ENCODE assay signal across 25 mouse cellular contexts in the genomic region with DNA sequence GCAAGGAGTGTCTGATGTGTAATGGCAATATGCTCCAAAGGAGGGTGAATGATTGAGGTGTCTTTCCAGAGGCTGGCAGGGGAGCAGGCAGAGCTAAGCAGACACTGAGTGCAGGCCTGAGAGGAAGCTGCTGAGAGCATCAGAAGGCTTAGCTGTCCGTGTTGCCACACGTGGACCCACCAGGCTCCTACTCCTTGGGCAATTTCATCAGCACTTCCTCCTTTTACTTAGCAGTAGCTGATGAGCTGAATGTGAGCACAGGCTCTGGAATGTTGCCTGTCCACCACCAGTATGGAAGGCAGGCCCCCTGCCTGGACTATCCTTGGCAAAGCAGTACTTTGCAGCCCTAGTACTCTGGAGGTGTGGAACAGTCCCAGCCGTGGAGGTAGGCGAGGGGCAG. TPM values are rescaled to one million over a fixed set of nuclear protein-coding genes. Genes with fewer than 3 reads are reported as not detected.
DNase-seq lines count a peak whose midpoint lies in the region; ATAC-seq and TF ChIP-seq lines count a peak whose summit lies in the region.
"Had no signal": no experiment of that assay in that cellular context is flagged by ENCODE, and none has a peak within 500 bp of the region (broad histone marks: within the 10 kb centered on the region; RNA-seq: fewer than 3 reads in every experiment).

No protein-coding gene starts in this region.

- H3K9ac ChIP-seq in midbrain, embryonic 15.5 days: no peak overlapping the region
- H3K9ac ChIP-seq in midbrain, postnatal 0 days (replicated peaks; ENCODE audit: low read length, poor library complexity, severe bottlenecking): no peak overlapping the region
- H3K9ac ChIP-seq: forebrain, embryonic 15.5 days; heart, embryonic 13.5 days; limb, embryonic 12.5 days; neural tube, embryonic 13.5 days had no signal

- no peak for ATAC-seq in midbrain, embryonic 15.5 days (replicated peaks)
- ATAC-seq in midbrain, postnatal 0 days (ENCODE audit: low FRiP score): no peak
- peak; percentile 65 for ATAC-seq in common myeloid progenitor, adult 5-6 weeks (replicated peaks; ENCODE audit: low read depth, poor library complexity, severe bottlenecking)
- peak; percentile 67 for ATAC-seq in monocyte, adult 5-6 weeks (replicated peaks; ENCODE audit: insufficient number of reproducible peaks, low FRiP score, low TSS enrichment, poor library complexity, severe bottlenecking)
- ATAC-seq: forebrain, embryonic 15.5 days; midbrain, embryonic 16.5 days had no signal

- H3K4me1 ChIP-seq in midbrain, embryonic 15.5 days: peaks cover 37% of the 10 kb centered on the region
- H3K4me1 ChIP-seq in midbrain, postnatal 0 days (ENCODE audit: insufficient read depth, low read length): peaks cover 19% of the 10 kb centered on the region

- 82% methylated on average over 4 of the region's 4 CpGs for WGBS in midbrain, embryonic 15.5 days
- WGBS in midbrain, postnatal 0 days: 85% methylated on average over 4 of the region's 4 CpGs

- intact Hi-C loops in gastrocnemius, adult 2 months (cut with DNase I): no loop called here

- no peaks in the 10 kb centered on the region for H3K27me3 ChIP-seq in midbrain, embryonic 15.5 days (replicated peaks)
- H3K27me3 ChIP-seq in midbrain, postnatal 0 days (ENCODE audit: insufficient read depth, low read length): no peaks in the 10 kb centered on the region
- H3K27me3 ChIP-seq: forebrain, embryonic 15.5 days; limb, embryonic 12.5 days; neural tube, embryonic 13.5 days had no signal

- H3K4me3 ChIP-seq in midbrain, embryonic 15.5 days: no peak overlapping the region
- no peak overlapping the region for H3K4me3 ChIP-seq in midbrain, postnatal 0 days (ENCODE audit: low read depth, low read length)
- H3K4me3 ChIP-seq in gastrocnemius, adult 2 months: no peak overlapping the region
- H3K4me3 ChIP-seq: forebrain, embryonic 15.5 days; heart, embryonic 13.5 days; left cerebral cortex, adult 2 months; limb, embryonic 12.5 days; neural tube, embryonic 13.5 days had no signal

- H3K36me3 ChIP-seq in midbrain, embryonic 15.5 days (replicated peaks): no peaks in the 10 kb centered on the region
- no peaks in the 10 kb centered on the region for H3K36me3 ChIP-seq in midbrain, postnatal 0 days (ENCODE audit: insufficient read depth, low read length)
- H3K36me3 ChIP-seq: forebrain, embryonic 15.5 days; G1E; heart, embryonic 13.5 days; limb, embryonic 12.5 days; neural tube, embryonic 13.5 days had no signal

- H3K27ac ChIP-seq in midbrain, embryonic 15.5 days: 0 out of 2 replicates have a peak overlapping the region, but pooled peaks have one; percentile 5
- H3K27ac ChIP-seq in midbrain, postnatal 0 days (ENCODE audit: low read depth, low read length): no peak overlapping the region
- no peak overlapping the region for H3K27ac ChIP-seq in gastrocnemius, adult 2 months
- H3K27ac ChIP-seq: forebrain, embryonic 15.5 days; heart, embryonic 13.5 days; left cerebral cortex, adult 2 months; limb, embryonic 12.5 days; neural tube, embryonic 13.5 days had no signal

- H3K9me3 ChIP-seq in midbrain, embryonic 15.5 days: no peaks in the 10 kb centered on the region
- no peaks in the 10 kb centered on the region for H3K9me3 ChIP-seq in midbrain, postnatal 0 days (ENCODE audit: low read length)
- H3K9me3 ChIP-seq: forebrain, embryonic 15.5 days; G1E; heart, embryonic 13.5 days; limb, embryonic 12.5 days; neural tube, embryonic 13.5 days had no signal

- no peak overlapping the region for H3K4me2 ChIP-seq in midbrain, embryonic 15.5 days
- H3K4me2 ChIP-seq in midbrain, postnatal 0 days (ENCODE audit: low read depth, low read length, poor library complexity, severe bottlenecking): no peak overlapping the region
- H3K4me2 ChIP-seq: forebrain, embryonic 15.5 days; heart, embryonic 13.5 days; limb, embryonic 12.5 days; neural tube, embryonic 13.5 days had no signal

- peak; percentile 17 for DNase-seq in layer of hippocampus, adult 9-11 months
- DNase-seq in layer of hippocampus, postnatal 36 days: no peak
- no peak for DNase-seq in midbrain, postnatal 0 days (ENCODE audit: low spot score)
- no peak for DNase-seq in gastrocnemius, adult 2 months
- DNase-seq in lung, postnatal 36 days: no peak
- DNase-seq: adrenal gland, adult 2 months; adrenal gland, postnatal 36 days; cerebellum, adult 2 months; cerebellum, postnatal 14 days; gastrocnemius, postnatal 36 days; heart, postnatal 10 days; kidney, adult 11 months; kidney, postnatal 14 days; lung, adult 2 months; lung, postnatal 14 days had no signal

- no peak for TF ChIP-seq CTCF in midbrain, postnatal 0 days (IDR thresholded peaks at IDR 0.05)
- TF ChIP-seq CTCF in gastrocnemius, adult 2 months (IDR thresholded peaks at IDR 0.05): no peak

RNA-seq across cellular contexts. Expression of gene Vps8, which starts 23.0 kb away (rescaled TPM):
- 10 to 100 TPM; 48.1 to 54.7 TPM for total RNA-seq in layer of hippocampus, postnatal 36 days (2021)
- 37.5 and 40.2 TPM in 2 replicates for polyA plus RNA-seq in midbrain, embryonic 15.5 days (2015; fragmentation: Nextera tagmentation; extraction: Ambion mirVana)
- 35.2 and 37.2 TPM in 2 replicates for total RNA-seq in midbrain, postnatal 0 days (2014; rRNA removed)
- 25.4 and 26.0 TPM in 2 replicates for polyA plus RNA-seq in midbrain, postnatal 0 days (2015; fragmentation: Nextera tagmentation; extraction: Ambion mirVana)
- 14.8 and 26.0 TPM in 2 replicates for total RNA-seq in common myeloid progenitor, adult 5-6 weeks (2017)
- 26.4 to 33.9 TPM (median 33.5 TPM) in 3 replicates for total RNA-seq in monocyte, adult 5-6 weeks (2017)
- 1 to 10 TPM; 7.7 to 7.8 TPM for total RNA-seq in gastrocnemius, adult 2 months (2021)

Comparison
In these comparisons a context has a peak if more than half of its experiments do, and no peak if none do; other contexts are left out.
1. ATAC-seq: peak in common myeloid progenitor, adult 5-6 weeks (single experiment) and monocyte, adult 5-6 weeks (single experiment); none in midbrain, embryonic 15.5 days (single experiment) and midbrain, postnatal 0 days (single experiment).